Mouse (Mus musculus) mesoderm, embryonic 11.5 days (tissue): ENCODE measurements around the gene Vars.
"Not testable (repeated sequence)": the region's sequence is repeated elsewhere in the genome, so short reads cannot be mapped to it uniquely, and the experiment has no call there.

Experiments
- DNase-seq: peaks from one replicate; pipeline ENCODE4 v3.0.0-alpha.2; 2012; ENCODE audit warnings: low read depth, low spot score

Vars gene

DNA sequence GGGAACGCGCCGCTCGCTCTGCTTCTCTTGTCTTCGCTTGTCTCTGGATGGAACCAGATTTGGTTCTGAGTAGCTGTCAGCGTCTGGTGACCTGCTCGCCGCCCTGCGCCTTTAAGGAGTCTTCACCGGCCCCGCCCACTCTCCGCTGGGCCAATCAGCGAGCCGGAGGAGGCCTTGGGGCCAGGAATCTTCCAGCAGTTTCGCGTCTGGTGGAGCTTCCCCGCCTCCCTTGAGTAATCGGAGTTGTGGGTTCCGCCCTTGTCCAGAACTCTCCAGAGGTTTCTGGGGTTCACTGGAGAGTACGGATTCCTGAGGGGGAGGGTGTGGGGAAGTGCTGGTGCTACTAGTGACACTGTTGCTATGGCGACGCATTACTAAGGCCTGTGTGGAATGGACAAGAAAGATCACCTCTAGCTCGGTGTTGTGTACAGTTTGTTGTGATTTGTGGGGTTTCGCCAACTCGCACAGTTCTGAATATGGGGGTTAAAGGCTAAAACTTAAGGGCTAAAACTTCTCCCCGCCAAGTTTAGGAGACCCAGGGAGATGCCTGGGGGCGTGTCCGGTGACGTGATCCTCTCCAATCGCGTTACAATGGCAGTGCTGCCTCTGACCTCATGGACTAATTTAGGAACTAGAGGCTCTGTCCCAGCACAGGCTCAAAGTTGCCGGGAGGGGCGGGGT is 28.6 kb upstream of the Vars start, which contains the start of the genes Hspa1a and Hspa1l:
Hspa1a (minus strand) TSS at position 88 of the 681 bp plus-strand sequence.
Hspa1l (plus strand) TSS at position 635 of the 681 bp plus-strand sequence.
- DNase-seq = peak; percentile 70

DNA sequence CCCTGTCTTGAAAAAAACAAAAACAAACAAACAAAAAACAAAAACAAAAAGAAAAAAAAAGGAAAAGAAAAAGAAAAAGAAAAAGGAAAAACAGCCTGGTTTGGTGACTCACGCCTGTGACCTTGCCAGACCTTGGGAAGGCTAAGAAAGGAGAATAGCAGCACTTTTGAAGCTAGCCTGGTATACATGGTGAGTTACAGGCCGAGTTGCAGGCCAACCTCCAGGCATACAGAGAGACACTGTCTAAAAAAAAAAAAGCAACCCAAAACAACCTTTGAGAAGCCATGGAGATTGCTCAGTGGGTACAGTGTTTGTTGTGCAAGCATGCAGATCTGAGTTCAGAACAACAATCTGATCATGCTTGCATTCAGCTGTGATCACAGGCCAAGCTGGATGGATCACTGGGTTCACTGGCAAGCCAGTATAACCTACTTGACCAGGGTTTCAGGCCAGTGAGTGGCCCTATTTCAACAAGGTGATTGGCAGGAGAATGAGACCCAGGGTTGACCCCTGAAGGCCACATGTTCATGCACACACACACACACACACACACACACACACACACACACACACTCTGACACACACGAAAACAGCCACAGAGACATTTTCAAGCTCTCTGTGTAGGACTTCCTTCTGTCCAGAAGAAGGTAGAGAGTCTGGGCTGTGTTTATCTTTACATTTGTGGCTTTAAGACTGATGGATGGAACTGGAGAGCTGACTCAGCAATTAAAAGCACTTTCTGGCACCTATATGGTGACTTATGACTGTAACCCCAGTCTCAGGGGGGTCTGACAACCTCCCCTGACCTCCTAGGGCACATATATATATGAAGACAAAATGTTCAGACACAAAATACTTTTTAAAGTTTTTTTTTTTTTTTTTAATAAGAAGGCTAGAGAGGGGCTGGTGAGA is 24.9 kb upstream of the Vars start:
- DNase-seq = no peak

DNA sequence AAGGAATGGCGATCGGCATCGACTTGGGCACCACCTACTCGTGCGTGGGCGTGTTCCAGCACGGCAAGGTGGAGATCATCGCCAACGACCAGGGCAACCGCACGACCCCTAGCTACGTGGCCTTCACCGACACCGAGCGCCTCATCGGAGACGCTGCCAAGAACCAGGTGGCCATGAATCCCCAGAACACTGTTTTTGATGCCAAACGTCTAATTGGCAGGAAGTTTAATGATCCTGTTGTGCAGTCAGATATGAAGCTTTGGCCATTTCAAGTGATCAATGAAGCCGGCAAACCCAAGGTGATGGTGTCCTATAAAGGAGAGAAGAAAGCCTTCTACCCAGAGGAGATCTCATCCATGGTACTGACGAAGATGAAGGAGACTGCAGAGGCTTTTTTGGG is 23.8 kb upstream of the Vars start:
- DNase-seq = no peak

DNA sequence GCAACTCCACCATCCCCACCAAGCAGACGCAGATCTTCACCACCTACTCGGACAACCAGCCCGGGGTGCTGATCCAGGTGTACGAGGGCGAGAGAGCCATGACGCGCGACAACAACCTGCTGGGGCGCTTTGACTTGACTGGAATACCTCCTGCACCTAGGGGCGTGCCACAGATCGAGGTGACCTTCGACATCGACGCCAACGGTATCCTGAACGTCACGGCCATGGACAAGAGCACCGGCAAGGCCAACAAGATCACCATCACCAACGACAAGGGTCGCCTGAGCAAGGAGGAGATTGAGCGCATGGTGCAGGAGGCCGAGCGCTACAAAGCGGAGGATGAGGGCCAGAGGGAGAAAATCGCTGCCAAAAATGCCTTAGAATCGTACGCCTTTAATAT is 22.5 kb upstream of the Vars start:
- DNase-seq = no peak

DNA sequence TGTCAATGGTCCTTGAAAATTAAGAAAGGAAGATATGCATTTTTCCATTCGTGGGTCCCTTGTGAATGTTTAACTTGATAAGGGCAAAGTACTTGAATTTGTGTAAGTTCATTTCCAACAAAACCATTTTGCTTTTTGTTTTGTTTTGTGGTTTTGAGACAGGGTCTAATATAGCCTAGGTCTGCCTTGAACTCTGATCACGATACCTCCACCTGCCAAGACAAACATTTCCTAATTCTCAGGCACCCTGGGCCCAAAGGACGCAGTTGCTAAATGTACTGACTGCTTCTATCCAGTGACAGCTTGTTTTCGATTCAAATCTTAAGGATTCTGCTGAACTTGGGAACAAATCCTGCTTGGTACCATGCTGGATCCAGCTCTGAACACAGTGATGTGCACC is 21.2 kb upstream of the Vars start:
- no peak for DNase-seq

DNA sequence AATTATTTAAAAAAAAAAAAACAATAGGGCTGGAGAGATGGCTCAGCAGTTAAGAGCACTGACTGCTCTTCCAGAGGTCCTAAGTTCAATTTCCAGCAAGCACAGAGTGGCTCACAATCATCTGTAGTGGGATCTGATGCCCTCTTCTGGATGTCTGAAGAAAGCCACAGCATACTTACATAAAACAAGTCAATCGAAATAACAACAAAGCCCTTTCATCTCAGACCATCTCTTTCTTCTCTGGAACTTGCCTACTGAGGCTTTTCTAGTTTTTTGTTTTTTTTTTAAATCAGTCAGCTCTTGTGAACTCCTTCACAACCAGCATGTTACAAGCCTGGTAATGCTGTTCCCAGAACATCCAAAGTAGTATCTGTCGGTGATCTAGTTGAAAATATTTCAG is 20.1 kb upstream of the Vars start:
- peak; percentile 66 for DNase-seq

DNA sequence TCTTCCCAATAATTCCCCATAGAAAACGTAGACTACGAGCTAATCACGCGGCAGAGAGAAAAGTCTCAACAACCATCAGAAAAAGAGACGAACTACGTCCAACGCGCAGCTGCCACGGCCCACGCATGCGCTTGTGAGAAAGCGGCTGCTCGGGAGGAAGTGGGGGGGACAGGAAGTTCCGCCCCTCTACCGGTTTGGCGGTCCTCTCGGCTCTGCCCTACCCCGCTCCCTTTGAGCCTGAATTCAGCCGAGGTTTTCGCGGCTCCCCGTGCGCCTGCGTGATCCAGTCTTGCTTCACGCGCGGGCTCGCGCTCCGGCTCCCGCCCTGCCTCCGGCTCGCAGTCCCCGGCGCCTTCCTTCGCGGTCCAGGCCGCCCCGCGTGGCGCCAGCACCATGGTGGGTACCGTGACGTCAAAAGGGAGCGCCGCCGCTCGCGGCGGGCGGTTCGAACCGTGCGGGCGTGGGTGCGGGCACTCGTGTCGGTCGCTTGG is 19.1 kb upstream of the Vars start, which contains the start of gene Lsm2:
Lsm2 (plus strand) TSS at position 173 of the 491 bp plus-strand sequence.
- DNase-seq = peak; percentile 92

DNA sequence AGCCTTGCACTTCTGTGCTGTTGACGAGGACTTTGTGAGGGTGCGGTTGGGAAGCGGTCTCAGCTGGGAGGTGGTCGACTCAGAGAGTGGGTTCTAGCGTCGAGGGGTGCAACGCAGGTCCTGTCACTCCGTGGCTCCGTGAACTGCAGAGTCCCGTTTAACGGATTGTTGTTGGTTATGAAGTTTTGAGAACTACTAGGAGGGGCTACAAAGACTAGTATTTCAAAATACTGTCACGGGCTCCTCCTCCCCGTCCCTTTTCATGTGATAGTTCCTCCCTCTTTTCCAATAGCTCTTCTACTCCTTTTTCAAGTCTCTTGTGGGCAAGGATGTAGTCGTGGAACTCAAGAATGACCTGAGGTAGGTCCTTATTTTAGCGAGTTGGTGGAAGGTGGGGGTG is 18.5 kb upstream of the Vars start:
- DNase-seq = no peak

DNA sequence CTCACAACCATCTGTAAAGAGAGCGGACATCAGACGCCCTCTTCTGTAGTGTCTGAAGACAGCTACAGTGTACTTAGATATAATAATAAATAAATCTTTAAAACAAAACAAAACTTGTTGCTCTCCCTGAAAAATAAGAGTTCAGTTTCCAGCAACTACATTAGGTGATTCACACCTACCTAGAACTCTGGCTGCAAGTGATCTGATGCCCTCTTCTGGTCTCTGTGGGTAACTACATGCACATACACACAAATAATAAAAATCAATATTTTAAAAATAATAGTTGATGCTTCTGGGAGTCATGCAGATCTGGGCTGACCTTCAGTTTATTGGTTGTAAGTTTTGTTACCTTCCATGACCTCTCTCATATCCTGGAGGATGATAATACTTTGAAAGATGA is 16.6 kb upstream of the Vars start:
- peak; percentile 52 for DNase-seq

DNA sequence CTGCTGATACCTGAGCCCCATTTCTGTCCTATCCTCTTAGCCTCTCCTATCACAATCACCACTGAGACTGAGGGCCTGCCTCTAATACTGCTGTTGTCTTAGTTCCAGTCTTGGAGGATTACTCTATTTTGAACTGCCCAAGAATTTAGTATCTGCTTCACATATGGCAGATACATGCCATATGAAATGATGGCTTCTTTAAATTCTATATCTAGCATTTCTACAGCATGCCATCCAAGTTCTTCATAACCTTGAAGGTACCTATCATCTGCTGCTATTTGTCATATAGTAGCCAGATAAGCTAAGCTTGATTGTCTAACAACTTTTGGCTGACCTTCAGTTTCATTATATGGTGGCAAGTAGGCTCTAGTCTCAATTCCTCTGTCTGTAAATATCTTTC is 6.0 kb upstream of the Vars start:
- no peak for DNase-seq

DNA sequence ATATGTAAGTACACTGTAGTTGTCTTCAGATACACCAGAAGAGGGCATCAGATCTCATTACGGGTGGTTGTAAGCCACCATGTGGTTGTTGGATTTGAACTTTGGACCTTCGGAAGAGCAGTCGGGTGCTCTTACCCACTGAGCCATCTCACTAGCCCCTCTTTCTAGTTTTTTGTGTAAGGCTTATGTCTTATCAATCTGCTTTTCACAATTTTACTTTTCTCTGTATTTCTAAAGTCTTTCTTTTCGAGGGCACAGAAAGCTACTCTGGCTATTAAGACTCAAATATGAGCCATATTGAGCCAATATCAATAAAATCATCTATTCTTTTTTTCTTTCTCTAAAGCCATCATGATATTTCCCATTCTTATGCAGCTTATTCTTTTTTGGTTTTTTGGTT is 5.6 kb upstream of the Vars start:
- not testable (repeated sequence) for DNase-seq

DNA sequence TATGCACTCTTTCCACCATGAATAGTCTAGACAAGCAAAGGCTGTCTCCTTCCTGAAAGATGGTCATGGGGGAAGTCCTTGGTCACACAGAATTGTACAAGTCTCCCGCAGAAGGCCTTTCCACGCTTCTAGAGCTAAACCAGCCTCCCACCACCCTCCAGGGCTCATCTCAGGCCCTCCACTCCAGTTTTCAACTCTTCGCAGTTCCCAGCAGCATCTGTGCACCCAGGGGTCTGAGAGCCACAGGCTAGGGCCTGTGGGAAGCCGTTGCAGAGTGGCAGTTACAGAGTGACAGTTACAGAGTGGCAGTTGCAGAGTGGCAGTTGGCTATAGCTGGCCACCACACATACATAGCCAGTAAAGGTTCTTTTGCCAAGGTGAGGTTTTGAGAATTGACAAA is 4.9 kb upstream of the Vars start:
- DNase-seq = not testable (repeated sequence)

DNA sequence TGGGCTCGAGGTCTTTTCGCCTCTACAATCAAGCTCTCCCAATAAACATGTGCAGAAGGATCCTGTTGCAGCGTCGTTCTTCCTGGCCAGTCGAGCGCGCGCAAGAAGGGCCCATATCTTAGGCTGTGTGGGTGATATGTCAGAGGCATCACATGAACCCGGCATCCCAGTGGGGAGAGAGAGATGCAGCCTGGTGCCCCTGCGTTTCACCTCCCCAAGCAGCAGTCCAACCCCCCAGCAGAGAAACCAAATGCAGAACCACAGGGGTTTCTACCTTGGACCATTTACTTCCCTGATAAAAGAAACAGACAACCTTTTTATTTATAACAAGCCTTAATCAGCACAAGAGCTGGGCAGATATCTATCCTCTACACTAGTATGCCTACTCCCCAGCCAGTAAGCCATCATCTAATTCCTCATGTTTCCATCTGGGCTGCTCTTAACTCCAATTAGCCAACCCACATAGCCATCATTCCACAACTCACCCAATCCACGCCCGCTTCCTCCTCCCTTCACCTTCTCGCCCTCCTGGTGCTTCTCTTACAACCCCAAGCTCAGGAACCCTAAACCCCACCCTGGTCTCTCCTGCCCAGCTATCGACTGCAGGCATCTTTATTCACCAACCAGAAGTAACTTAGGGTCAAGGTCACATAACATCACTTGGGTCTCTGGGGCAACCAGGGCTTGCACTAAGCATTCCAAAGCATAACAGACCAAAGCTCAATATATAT is 4.2 kb upstream of the Vars start:
- no peak for DNase-seq

DNA sequence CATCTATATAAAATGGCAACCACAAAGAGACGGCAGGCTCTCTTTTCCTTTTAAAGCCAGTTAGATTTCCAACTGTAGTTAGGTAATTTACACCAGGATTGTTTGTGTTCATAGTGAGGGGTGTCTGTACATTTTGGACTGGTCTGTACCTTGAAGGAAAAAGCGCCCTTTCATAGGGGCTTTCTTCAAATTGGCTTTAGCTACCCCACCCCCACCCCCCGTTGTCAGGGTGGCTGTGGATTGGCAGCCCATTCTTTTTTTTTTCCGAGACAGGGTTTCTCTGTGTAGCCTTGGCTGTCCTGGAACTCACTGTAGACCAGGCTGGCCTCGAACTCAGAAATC is 3.7 kb upstream of the Vars start:
- no peak for DNase-seq

DNA sequence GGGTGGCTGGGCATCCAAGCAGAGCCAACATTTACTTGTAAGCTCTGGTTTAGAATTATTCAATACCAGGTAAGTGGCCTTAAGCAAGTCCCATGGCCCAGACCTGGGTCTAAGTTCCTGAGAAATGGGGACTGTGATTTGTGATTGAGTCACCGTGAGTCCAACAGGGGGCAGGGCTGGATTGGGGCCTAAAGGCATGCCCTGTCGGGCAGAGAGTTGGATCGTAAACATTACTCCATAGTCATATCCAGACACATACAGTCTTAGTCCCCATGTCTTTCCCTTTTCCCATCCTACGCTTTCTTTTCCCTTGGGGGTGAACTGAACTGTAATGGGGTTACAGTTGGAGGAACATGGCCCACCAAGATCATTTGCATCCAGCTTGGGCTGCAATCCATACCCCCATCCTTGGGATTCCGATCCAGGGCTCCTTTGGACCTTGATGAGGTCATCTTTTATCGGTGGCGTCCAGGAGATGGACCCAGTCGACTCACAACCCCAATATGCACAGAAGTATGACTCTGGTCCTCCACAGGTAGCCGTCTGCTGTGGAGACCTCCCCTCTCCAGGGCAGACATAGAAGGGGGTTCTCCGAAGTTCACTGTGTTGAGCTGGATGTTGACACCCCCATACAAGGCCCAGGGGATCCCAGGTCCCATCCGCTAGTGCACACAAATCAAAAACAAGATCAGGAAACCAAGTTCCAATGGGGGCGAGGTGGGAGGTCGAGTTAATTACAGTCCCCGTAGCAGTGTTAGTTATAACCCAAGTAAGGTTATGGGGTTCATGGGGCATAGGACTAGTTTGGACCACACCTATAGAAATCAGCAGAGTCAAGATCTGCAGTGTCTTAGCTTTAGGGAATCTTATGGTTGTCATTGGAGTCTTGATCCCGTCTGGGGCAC is 2.0 kb upstream of the Vars start:
- DNase-seq = no peak

DNA sequence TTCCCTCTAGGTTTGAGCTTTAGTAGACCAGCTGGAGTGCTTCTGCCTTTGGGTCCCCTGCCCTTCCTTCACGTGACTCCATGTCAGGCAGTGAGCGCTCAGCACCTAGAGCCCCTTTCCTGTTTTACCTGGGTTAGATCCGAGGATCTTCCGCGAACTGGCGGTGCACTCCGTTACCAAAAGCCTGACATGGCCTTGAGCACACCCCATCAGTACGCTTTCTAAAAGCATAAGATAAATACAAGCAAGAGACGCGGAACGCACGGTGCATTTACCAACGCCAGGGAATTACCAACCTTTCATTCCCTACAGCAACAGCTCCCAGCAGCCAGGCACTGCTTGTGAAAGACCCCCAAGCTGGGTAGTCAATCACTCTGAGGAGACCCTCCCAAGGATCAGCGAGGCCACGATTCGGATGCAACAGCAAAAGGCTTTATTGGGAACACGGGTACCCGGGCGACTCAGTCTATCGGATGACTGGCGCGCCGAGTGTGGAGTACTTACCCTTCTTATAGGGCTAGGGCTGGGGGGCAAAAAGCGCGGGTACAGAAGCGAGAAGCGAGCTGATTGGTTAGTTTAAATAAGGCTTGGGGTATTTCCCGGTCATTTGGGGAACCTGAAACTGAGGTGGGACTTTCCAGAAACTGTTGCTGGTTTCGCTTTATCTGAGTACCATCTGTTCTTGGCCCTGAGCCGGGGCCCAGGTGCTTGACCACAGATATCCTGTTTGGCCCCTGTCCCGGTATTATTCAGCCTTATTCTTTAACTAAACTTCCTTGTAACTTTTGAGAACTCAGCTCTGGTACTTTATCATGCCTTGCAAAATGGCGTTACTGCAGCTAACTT is 693 bp upstream of the Vars start:
- not testable (repeated sequence) for DNase-seq

DNA sequence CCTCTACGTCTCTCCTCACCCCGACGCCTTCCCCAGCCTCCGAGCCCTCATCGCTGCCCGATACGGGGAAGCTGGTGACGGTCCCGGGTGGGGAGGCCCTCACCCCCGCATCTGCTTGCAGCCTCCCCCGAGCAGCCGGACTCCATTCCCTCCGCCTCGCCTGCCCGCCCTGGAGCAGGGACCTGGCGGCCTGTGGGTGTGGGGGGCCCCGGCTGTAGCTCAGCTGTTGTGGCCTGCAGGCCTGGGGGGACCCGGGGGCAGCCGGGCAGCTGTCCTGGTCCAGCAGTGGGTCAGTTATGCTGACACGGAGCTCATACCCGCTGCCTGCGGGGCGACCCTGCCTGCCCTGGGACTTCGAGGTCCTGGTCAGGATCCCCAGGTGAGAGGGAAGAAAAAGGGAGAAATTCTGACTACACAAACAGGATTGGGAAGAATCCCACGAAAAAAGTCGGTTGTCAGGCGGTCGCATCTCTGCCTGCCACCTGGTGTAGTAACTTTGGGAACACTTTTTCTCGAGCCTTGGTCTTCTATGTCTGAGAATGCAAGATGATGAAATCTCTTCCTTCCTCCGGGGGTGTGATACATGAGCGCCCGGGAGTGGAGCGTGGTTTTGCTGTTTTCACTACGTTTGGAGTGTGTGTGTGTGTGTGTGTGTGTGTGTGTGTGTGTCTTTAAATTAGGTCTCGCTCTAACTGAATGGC is 815 bp downstream of the Vars start:
- no peak for DNase-seq

DNA sequence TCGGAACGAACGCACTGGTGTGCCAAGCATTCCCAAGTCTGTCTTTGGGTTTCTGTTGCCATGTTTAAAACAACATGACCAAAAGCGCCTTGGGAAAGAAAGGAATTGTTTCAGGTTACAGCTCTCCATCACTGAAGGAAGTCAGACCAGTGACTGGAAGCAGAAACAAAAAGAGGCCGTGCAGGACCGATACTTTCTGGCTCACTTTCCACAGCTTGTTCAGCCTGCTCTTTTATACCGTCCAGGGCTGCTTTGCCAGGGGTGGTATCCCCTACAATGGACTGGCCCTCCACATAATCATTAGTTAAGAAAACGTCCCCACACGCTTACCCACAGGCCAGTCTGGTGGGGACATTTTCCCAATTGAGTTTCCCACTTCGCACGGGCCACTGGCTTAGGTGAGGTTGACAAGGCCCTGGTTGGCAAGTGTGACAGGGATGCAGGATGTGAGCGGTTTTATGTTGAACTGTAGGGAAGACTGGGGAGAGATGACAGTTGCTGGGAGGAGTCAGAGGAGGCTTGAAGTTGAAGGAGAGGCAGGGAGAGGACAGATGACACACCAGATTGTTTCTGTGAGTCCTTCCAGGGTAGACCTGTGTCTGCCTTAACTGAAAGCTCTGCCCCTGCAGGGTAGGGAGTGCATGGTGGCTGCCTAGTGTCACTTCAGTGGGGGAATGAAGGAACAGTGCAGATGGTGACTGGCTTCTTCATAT is 1.5 kb downstream of the Vars start:
- no peak for DNase-seq
